Mouse (Mus musculus): Measurements from ENCODE around the gene Matn4.
A peak's percentile ranks its signal among the peaks of the same experiment; 100 is the strongest.

The Matn4 gene

GRCm38 (mm10) chr2:164435216-164436090, 30.5 kb upstream of the Matn4 start:
- no peak for DNase-seq

GRCm38 (mm10) chr2:164434681-164435080, 29.7 kb upstream of the Matn4 start:
- DNase-seq = no peak

GRCm38 (mm10) chr2:164433278-164433895, 28.4 kb upstream of the Matn4 start:
- no peak for DNase-seq

GRCm38 (mm10) chr2:164432541-164433191, 27.7 kb upstream of the Matn4 start:
- DNase-seq = no peak

- peak in 1 of 2 experiments; percentile 36 for DNase-seq
Observed at GRCm38 (mm10) chr2:164431676-164432465, 26.9 kb upstream of the Matn4 start.

GRCm38 (mm10) chr2:164430697-164431096, 25.7 kb upstream of the Matn4 start:
- no peak for DNase-seq

- DNase-seq = no peak
Observed at GRCm38 (mm10) chr2:164429881-164430615, 25.1 kb upstream of the Matn4 start.

- no peak for DNase-seq
Observed at GRCm38 (mm10) chr2:164428451-164428850, 23.5 kb upstream of the Matn4 start.

GRCm38 (mm10) chr2:164426952-164427351, 22.0 kb upstream of the Matn4 start:
- no peak for DNase-seq

GRCm38 (mm10) chr2:164426121-164426520, 21.2 kb upstream of the Matn4 start:
- no peak for DNase-seq

GRCm38 (mm10) chr2:164425401-164425800, 20.4 kb upstream of the Matn4 start:
- DNase-seq = peak; percentile 73 to 83

GRCm38 (mm10) chr2:164424406-164424805, 19.4 kb upstream of the Matn4 start:
- no peak for DNase-seq

- no peak for DNase-seq
Observed at GRCm38 (mm10) chr2:164423464-164423863, 18.5 kb upstream of the Matn4 start.

- no peak for DNase-seq
Observed at GRCm38 (mm10) chr2:164422675-164423393, 17.9 kb upstream of the Matn4 start.

GRCm38 (mm10) chr2:164421979-164422378, 17.0 kb upstream of the Matn4 start:
- DNase-seq = no peak

- no peak for DNase-seq
Observed at GRCm38 (mm10) chr2:164421306-164421705, 16.3 kb upstream of the Matn4 start.

- DNase-seq = no peak
Observed at GRCm38 (mm10) chr2:164419489-164419888, 14.5 kb upstream of the Matn4 start.

GRCm38 (mm10) chr2:164418308-164418875, 13.4 kb upstream of the Matn4 start:
- DNase-seq = no peak

GRCm38 (mm10) chr2:164417198-164417597, 12.2 kb upstream of the Matn4 start:
- DNase-seq = peak; percentile 59 to 63

- no peak for DNase-seq
Observed at GRCm38 (mm10) chr2:164414581-164414980, 9.6 kb upstream of the Matn4 start.

GRCm38 (mm10) chr2:164414167-164414566, 9.2 kb upstream of the Matn4 start:
- no peak for DNase-seq
